Mouse (Mus musculus): ENCODE results near the gene Pnkd.

Gene Pnkd

DNA sequence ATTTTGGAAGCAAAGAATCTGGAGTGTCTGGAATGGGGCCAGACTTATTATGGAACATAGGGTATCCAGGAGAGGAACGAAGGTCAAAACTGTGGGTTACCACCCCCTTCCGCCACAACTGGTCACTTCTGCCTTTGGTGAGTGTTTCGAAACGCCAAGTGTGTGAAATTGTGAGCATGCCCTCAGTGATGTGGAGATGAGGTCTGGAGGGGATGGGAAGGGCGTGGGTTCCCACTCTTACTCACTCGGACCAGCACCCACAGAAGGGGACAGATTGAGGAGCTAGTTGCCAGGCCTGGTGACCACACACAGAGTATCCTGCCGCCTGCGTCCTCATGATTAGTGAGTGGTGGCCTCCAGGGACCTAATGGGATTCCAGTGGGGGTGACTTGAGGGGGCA is 90.2 kb downstream of the Pnkd start, which contains the start of gene Slc11a1:
Gene Slc11a1 (plus strand): TSS at position 216 of the 400 bp plus-strand sequence.
- TF ChIP-seq POU5F1 (IDR thresholded peaks at IDR 0.05; ENCODE audit: borderline replicate concordance, low read length) (no peak), NANOG (IDR thresholded peaks at IDR 0.05; ENCODE audit: borderline replicate concordance, low read length) (no peak), CTCF (conservative IDR thresholded peaks at IDR 0.05; ENCODE audit: low read length) (no peak)
- Histone ChIP-seq H3K9me3 (ENCODE audit: low read length) (no peaks in the 10 kb centered on the region), H3K4me3 (replicated peaks; ENCODE audit: low read length) (no peak within 1 kb of the TSS), H3K4me1 (replicated peaks; ENCODE audit: low read depth, low read length) (peaks cover 52% of the 10 kb centered on the region), H3K36me3 (ENCODE audit: insufficient read depth, low read length) (no peaks in the 10 kb centered on the region), H3K27me3 (ENCODE audit: insufficient read depth, low read length) (peaks cover 14% of the 10 kb centered on the region)

DNA sequence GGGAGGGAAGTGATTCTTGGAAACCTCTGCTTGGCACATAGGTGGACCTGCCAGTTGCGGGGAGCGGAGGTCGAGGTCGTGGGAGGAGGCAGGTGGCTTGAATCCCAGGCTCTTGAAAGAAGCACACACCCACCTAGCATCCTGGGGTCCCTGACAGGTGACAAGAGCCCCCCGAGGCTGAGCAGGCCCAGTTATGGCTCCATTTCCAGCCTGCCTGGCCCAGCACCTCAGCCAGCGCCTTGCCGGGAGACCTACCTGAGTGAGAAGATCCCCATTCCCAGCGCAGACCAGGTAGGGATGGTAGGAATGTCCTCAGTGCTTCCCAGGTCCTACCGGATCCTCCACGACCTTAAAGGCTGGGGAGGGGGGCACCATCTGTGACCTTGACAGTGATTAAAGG is 90.8 kb downstream of the Pnkd start:
- Histone ChIP-seq H3K4me1 (replicated peaks; ENCODE audit: low read depth, low read length) (peaks cover 55% of the 10 kb centered on the region), H3K36me3 (ENCODE audit: insufficient read depth, low read length) (no peaks in the 10 kb centered on the region), H3K27me3 (ENCODE audit: insufficient read depth, low read length) (peaks cover 14% of the 10 kb centered on the region), H3K4me3 (replicated peaks; ENCODE audit: low read length) (no peak overlapping the region), H3K9me3 (ENCODE audit: low read length) (no peaks in the 10 kb centered on the region)
- TF ChIP-seq CTCF (conservative IDR thresholded peaks at IDR 0.05; ENCODE audit: low read length) (no peak), NANOG (IDR thresholded peaks at IDR 0.05; ENCODE audit: borderline replicate concordance, low read length) (no peak), POU5F1 (IDR thresholded peaks at IDR 0.05; ENCODE audit: borderline replicate concordance, low read length) (no peak)

- Histone ChIP-seq H3K4me1 (replicated peaks; ENCODE audit: low read depth, low read length) (peaks cover 56% of the 10 kb centered on the region), H3K4me3 (replicated peaks; ENCODE audit: low read length) (peak overlapping the region; percentile 50), H3K36me3 (ENCODE audit: insufficient read depth, low read length) (no peaks in the 10 kb centered on the region), H3K9me3 (ENCODE audit: low read length) (no peaks in the 10 kb centered on the region), H3K27me3 (ENCODE audit: insufficient read depth, low read length) (peaks cover 14% of the 10 kb centered on the region)
- TF ChIP-seq NANOG (IDR thresholded peaks at IDR 0.05; ENCODE audit: borderline replicate concordance, low read length) (no peak), POU5F1 (IDR thresholded peaks at IDR 0.05; ENCODE audit: borderline replicate concordance, low read length) (no peak), CTCF (conservative IDR thresholded peaks at IDR 0.05; ENCODE audit: low read length) (no peak)
These were observed 91.7 kb downstream of the Pnkd start for GRCm38 (mm10) chr1:74376396-74376795.

- Histone ChIP-seq H3K4me1 (replicated peaks; ENCODE audit: low read depth, low read length) (peaks cover 80% of the 10 kb centered on the region), H3K9me3 (ENCODE audit: low read length) (no peaks in the 10 kb centered on the region), H3K27me3 (ENCODE audit: insufficient read depth, low read length) (peaks cover 26% of the 10 kb centered on the region), H3K4me3 (replicated peaks; ENCODE audit: low read length) (no peak overlapping the region), H3K36me3 (ENCODE audit: insufficient read depth, low read length) (no peaks in the 10 kb centered on the region)
- TF ChIP-seq CTCF (conservative IDR thresholded peaks at IDR 0.05; ENCODE audit: low read length) (no peak), NANOG (IDR thresholded peaks at IDR 0.05; ENCODE audit: borderline replicate concordance, low read length) (no peak), POU5F1 (IDR thresholded peaks at IDR 0.05; ENCODE audit: borderline replicate concordance, low read length) (no peak)
These were observed 94.4 kb downstream of the Pnkd start for GRCm38 (mm10) chr1:74379058-74379504.

- H3K4me1 ChIP-seq (replicated peaks; ENCODE audit: low read depth, low read length), result peaks cover 87% of the 10 kb centered on the region
- no peak overlapping the region for H3K4me3 ChIP-seq (replicated peaks; ENCODE audit: low read length)
- TF ChIP-seq NANOG (IDR thresholded peaks at IDR 0.05; ENCODE audit: borderline replicate concordance, low read length) (no peak), CTCF (conservative IDR thresholded peaks at IDR 0.05; ENCODE audit: low read length) (no peak), POU5F1 (IDR thresholded peaks at IDR 0.05; ENCODE audit: borderline replicate concordance, low read length) (no peak)
- no peaks in the 10 kb centered on the region for H3K36me3 ChIP-seq (ENCODE audit: insufficient read depth, low read length)
- no peaks in the 10 kb centered on the region for H3K9me3 ChIP-seq (ENCODE audit: low read length)
- H3K27me3 ChIP-seq (ENCODE audit: insufficient read depth, low read length), result peaks cover 35% of the 10 kb centered on the region
These were observed 95.8 kb downstream of the Pnkd start for GRCm38 (mm10) chr1:74380484-74380883.

DNA sequence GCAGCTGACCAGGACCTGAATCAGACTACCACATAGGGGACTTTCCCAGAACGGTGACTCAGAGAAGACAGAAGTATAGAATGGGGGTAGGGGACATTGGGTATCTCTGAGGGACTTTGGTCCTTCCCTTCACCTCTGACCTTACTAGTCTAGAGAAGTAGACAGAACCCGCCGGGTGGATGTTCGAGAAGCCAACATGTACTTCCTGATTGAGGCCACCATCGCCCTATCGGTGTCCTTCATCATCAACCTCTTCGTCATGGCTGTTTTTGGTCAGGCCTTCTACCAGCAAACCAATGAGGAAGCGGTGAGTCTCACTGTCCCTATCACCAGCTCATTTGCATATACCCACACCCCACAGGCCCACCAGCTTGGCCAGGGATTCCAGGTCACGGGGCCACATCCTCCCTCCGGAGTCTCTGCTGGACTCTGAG is 96.9 kb downstream of the Pnkd start:
- Histone ChIP-seq H3K27me3 (ENCODE audit: insufficient read depth, low read length) (peaks cover 28% of the 10 kb centered on the region), H3K4me3 (replicated peaks; ENCODE audit: low read length) (no peak overlapping the region), H3K36me3 (ENCODE audit: insufficient read depth, low read length) (no peaks in the 10 kb centered on the region), H3K4me1 (replicated peaks; ENCODE audit: low read depth, low read length) (peaks cover 79% of the 10 kb centered on the region), H3K9me3 (ENCODE audit: low read length) (no peaks in the 10 kb centered on the region)
- TF ChIP-seq POU5F1 (IDR thresholded peaks at IDR 0.05; ENCODE audit: borderline replicate concordance, low read length) (no peak), NANOG (IDR thresholded peaks at IDR 0.05; ENCODE audit: borderline replicate concordance, low read length) (no peak), CTCF (conservative IDR thresholded peaks at IDR 0.05; ENCODE audit: low read length) (no peak)

DNA sequence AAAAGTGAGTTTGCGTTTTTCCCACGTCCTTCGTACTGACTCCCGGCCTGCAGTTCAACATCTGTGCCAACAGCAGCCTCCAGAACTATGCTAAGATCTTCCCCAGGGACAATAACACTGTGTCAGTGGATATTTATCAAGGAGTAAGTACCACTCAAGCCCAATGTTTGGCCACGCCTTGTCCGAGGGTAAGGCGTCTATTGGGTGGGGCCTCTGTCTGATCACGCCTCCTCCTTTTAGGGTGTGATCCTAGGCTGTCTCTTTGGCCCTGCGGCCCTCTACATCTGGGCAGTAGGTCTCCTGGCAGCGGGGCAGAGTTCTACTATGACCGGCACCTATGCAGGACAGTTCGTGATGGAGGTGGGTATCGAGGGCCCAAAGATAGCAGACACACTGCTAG is 98.7 kb downstream of the Pnkd start:
- no peaks in the 10 kb centered on the region for H3K9me3 ChIP-seq (ENCODE audit: low read length)
- peaks cover 26% of the 10 kb centered on the region for H3K27me3 ChIP-seq (ENCODE audit: insufficient read depth, low read length)
- H3K4me3 ChIP-seq (replicated peaks; ENCODE audit: low read length), result peak overlapping the region; percentile 51
- TF ChIP-seq NANOG (IDR thresholded peaks at IDR 0.05; ENCODE audit: borderline replicate concordance, low read length), result no peak
- TF ChIP-seq POU5F1 (IDR thresholded peaks at IDR 0.05; ENCODE audit: borderline replicate concordance, low read length), result no peak
- no peak for TF ChIP-seq CTCF (conservative IDR thresholded peaks at IDR 0.05; ENCODE audit: low read length)
- no peaks in the 10 kb centered on the region for H3K36me3 ChIP-seq (ENCODE audit: insufficient read depth, low read length)
- H3K4me1 ChIP-seq (replicated peaks; ENCODE audit: low read depth, low read length), result peaks cover 84% of the 10 kb centered on the region

DNA sequence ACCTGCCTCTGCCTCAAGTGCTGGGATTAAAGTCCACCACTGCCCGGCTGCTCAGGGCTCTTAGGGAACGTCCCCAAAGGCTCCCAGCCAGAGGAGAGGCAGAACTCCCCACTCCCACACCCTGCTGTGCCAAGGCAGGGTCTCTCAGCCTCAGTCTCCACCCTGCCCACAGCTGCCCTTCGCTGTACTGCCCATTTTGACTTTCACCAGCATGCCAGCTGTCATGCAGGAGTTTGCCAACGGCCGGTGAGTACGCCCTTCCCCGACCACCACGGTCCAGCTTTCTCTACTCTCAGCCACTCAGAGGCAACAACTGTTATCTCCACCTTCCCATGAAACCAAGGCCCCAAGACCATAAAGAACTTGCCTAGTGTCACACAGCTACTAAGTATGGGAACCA is 99.8 kb downstream of the Pnkd start:
- no peaks in the 10 kb centered on the region for H3K9me3 ChIP-seq (ENCODE audit: low read length)
- peaks cover 36% of the 10 kb centered on the region for H3K27me3 ChIP-seq (ENCODE audit: insufficient read depth, low read length)
- H3K36me3 ChIP-seq (ENCODE audit: insufficient read depth, low read length), result no peaks in the 10 kb centered on the region
- TF ChIP-seq POU5F1 (IDR thresholded peaks at IDR 0.05; ENCODE audit: borderline replicate concordance, low read length) (no peak), NANOG (IDR thresholded peaks at IDR 0.05; ENCODE audit: borderline replicate concordance, low read length) (no peak)
- peak overlapping the region; percentile 29; the same call in 1 of the 2 replicates for H3K4me3 ChIP-seq (replicated peaks; ENCODE audit: low read length)
- H3K4me1 ChIP-seq (replicated peaks; ENCODE audit: low read depth, low read length), result peaks cover 84% of the 10 kb centered on the region

DNA sequence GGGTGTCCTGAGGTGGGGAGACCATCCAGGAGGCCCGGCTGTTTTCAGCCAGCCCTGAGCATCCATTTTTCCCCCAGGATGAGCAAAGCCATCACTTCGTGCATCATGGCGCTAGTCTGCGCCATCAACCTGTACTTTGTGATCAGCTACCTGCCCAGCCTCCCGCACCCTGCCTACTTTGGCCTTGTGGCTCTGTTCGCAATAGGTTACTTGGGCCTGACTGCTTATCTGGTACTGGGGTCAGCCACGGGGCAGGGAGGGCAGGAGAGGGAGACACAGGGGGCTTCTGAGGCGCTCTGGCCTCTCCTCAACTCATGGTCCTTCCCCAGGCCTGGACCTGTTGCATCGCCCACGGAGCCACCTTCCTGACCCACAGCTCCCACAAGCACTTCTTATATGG is 100.3 kb downstream of the Pnkd start:
- Histone ChIP-seq H3K4me3 (replicated peaks; ENCODE audit: low read length) (peak overlapping the region; percentile 29; the same call in 1 of the 2 replicates), H3K27me3 (ENCODE audit: insufficient read depth, low read length) (peaks cover 38% of the 10 kb centered on the region), H3K4me1 (replicated peaks; ENCODE audit: low read depth, low read length) (peaks cover 84% of the 10 kb centered on the region), H3K9me3 (ENCODE audit: low read length) (no peaks in the 10 kb centered on the region), H3K36me3 (ENCODE audit: insufficient read depth, low read length) (no peaks in the 10 kb centered on the region)
- TF ChIP-seq POU5F1 (IDR thresholded peaks at IDR 0.05; ENCODE audit: borderline replicate concordance, low read length), result no peak
- TF ChIP-seq NANOG (IDR thresholded peaks at IDR 0.05; ENCODE audit: borderline replicate concordance, low read length), result no peak
- TF ChIP-seq CTCF (conservative IDR thresholded peaks at IDR 0.05; ENCODE audit: low read length), result no peak

All from E14TG2a.4 (cell line).